Mouse (Mus musculus) telencephalon, adult 2 months (tissue): ENCODE measurements at regions not wholly inside any gene's neighbourhood (a gene's known extent, or its start where the extent isn't known, plus 50 kb on each side); places are given as distances from the start of the nearest gene placed in this dataset.

Experiments used
- DNase-seq: peaks from one replicate; pipeline ENCODE4 v3.0.0-alpha.2; 2011; ENCODE audit warnings: low read depth, low spot score

DNA sequence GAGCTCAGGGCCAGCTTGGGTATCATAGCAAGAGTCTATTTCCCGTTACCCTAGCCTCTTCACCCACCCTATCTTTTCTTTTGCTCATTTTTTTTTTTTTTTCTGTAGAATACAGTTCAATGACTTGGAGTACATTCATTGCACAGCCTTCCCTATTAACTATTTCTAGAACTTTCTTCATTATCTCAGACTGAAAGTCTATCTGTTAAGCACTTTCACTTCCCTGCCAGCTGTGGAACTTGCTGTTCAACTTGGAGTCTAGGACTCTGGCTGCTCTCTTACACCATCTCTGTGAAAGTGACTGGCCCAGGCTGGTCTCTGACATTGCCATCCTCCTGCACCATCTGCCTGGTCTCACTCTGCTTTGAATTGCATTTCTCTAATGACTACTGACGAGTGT lies 1134.6 kb upstream of the A1bg start:
- DNase-seq: no peak

DNA sequence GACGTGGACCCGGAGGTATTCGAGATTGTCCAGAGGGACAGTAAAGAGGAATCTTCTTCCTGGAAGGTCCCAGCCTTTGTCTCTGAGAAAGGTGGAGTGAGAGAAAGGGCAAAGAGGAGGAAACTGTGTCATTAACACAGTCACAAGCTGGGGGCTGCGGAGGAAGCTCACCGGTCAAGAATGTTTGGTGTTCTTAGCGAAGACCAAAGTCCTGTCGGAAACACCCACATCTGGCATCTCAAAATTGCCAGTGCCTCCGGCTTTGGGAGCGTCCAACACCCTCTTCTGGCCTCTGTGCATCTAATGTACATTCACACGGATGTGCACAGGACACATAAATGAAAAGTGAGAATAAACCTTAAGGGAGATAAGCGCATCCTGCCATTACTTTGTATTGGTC lies 1134.1 kb upstream of the A1bg start:
- no peak for DNase-seq

DNA sequence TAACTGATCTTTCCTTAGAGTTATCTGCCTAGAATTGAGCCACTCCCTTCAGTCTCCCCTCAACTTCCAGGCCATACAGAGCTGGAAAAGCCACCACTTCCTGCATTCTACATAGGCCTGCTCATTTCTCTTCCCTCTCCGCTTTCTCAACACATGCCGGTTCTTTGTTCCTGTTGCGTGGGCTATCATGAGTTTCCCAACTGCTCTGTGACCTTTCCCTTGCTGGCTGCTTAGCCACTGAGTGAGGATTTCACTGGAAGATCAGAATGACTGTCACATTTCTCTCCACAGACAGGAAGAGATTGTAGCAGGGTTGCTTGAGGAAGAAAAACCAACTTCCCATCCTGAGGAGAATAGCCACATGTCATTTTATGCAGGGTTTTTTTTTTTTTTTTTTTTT lies 1133.6 kb upstream of the A1bg start:
- no peak for DNase-seq

DNA sequence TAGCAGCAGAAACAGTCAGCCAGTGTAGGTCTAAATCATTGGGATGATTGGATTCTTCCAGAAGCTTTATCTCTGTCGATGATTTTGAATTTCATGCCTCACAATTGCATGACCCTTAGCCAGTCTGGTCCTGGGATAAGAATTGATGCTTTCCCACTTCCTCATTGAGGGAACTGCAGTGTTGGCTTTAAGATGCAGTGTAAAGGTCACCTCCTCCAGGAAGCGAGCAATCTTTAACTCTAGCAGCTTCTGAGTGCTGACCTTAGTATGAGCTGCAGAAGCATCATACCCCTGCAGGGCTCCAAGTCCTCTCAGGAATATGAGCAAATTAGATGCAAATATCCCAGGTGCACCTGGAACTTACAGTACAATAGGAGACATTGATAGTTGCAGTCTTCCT lies 1132.2 kb upstream of the A1bg start:
- DNase-seq: no peak

DNA sequence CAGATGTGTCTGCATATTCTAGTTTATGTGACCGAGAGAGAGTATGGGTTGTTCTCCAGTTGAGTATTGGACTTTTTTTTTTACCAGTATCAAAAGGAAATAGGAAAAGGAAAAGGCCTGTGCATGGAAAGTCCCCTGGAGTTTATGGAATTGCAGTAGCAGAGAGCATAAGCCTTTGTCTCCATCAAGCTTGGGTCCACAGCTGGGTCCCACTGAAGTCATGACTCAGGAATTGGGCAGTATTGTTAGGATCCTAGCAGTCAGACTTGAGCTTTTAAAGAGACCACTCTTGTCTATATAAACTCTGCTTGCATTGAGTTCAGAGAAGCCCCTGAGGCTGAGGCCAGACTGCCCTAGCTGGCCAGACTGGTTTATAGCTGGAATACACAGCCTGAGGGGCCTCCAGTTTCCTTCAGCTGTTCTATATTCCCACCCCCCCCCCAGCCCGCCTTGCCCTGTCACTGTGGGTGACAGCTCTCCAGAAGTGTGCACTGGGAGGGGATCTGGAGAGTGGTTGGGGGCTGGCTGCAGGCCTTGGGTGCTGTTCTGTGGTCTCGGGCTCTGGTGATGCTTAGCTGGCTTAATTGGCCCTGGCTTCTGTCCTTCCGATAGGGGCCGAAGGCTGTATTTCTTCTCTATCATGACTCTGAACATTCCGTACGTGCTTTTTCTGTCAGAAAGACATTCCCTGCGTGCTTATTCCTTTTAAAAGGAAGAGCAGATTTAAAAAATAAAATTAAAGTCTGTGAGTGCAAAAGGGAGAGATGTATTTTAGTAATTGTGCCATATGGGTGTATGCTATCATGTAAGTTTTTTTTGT lies 1130.8 kb upstream of the A1bg start:
- DNase-seq: no peak

DNA sequence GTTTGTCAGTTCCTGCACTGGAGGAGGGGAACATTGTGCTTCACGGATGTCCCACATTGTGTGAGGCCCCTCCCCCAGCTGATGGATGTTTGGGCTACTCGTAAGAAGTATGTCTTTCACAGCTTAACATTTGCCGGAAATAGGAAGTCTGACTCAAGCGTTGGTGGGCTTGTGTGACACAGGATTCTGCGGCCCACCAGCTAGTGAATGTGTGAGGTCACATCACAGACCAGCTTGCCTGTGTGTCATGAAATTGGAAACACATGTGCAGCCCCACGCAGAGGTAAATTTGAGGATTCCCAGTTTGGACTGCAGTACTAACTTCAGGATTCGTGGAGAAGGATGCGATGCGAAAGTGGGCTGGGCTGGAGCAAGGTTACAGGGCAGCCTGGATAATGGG lies 1126.6 kb upstream of the A1bg start:
- no peak for DNase-seq

DNA sequence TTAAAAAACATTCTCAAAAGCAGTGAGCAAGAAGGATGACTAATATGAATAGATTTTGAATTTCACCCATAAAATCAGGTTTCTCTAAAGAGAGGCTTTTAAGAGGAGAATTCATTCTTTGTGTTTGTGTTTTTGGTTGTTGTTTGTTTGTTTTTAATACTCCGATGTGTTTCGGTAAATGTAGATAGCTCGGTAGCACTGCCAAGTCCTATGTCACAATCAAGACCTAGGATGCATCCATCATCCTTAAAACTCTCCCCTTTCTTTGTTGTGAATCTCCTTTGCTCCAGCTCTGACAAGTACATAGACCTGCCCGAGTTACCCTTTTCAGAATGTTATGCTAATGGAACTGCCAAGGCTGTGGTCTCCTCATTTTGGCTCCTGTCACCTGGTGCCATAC lies 1126.2 kb upstream of the A1bg start:
- DNase-seq: no peak

DNA sequence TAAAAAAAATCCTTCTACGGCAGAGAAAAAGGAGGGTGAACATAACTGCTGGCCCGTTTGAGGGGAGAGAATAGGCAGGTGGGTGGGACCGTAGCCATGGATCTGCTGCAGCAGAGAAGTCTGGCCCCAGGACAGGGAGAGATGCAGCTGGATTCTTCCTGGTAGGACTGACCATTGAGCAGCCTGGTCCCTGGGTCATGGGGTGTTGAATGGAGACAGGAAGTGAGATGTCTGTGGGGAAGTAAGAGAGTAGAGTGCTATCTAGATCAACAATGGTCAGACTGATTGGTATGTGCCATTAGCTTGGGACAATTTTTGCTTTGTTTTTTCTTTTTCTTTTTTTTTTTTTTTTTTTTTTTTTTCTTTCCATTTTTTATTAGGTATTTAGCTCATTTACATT lies 1123.5 kb upstream of the A1bg start:
- no peak for DNase-seq

DNA sequence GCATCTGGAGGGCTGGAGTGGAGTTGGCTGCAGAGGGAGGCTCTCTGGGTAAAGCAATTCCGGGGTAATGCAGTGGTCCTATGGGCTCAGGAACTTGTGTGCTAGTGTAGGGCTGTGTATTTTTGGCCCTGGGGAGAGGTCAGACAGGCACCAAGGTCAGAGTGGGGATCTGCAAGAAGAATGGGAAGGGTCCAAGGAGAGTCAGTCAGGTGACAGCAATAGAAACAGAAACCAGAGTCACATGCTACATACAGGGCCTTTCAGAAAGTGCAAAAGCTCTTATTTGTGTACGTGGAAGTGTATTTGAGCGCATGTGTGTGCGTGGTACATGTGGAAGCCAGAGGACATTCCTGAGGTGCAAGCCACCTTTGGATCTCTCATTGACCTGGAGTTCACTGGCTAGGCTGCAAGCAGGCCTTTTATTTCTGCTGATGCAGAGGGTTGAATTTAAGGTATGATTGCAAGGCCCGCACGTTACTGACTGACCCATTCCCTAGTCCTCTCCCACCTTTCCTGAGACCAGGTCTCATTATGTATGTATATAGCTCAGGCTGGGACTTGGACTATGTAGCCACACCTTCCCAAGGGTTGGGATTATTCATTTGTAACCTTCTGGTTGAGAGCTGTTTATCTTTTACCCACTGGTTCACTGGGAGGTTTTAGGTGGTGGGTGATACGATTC lies 1122.0 kb upstream of the A1bg start:
- no peak for DNase-seq

DNA sequence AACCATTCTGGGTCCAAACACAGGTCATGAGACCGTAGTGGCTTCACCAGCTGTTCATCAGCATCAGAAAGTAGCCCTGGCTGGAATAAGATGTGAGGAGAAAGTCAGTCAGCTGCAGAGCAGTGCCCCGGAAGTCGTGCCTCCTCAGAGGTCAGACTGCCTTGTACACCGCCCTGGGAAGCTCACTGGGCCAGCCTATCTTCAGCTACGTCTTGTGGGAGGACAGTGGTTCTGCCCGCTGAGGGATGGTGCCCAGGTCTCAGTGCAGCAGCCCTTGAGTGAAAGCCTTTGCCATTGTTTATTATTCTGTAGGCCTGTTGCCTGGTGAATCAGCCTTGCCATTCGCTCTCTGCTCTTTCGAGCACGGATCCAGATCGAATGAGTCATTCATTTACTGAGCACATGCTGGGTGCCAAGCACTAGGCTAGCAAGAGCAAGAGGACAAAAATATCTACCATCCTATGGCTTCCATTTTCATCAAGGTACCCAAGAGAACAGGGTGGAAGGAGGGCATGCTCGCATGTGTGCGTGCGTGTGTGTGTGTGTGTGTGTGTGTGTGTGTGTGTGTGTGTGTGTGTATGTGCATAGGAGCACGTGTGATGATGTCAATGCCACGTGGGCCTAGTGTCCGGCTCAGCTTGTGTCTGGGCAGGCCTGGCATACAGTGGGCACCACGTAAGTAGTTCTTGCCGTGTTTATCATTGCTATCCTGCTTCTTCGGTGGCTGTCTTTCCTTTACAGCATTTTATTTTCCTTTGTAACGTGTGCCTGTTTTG lies 1121.0 kb upstream of the A1bg start:
- DNase-seq: peak; percentile 70

DNA sequence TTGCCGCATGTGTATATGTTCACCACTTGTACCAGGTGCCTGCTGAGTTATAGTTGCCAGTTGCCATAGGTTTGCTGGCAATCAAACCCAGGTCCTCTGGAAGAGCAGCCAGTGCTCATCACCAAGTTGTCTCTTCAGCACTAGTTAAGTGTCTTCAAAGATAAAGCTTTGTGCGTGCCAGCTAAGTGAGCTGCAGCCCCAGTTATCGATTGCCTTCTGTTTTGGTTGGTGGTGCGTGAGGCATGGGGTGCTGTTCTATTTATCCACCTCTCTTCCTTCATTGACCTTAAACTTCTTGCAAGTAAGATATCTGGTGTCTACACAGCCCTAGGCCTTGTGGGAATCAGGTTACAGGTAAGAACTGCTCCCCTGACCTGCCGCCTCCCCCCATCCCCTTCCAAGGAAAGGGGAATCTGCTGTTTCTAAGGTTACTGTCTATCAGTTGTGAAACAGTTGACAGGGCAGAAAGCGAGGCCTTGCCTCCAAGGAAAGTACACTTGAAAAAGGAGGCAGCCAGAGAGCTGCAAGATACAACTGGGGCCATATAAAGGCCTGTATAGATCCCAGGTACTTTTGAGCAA lies 1120.2 kb upstream of the A1bg start:
- no peak for DNase-seq
